Mouse (Mus musculus): ENCODE data around the gene Kansl1. TPM values are rescaled to one million over a fixed set of nuclear protein-coding genes. Genes with fewer than 3 reads are reported as not detected.

Gene Kansl1
- polyA plus RNA-seq, 1 experiment from 2014 or later: 34.9 TPM

- WGBS: 8% methylated on average over 6 of the region's 6 CpGs
These were observed 153.0 kb downstream of the Kansl1 start for GRCm38 (mm10) chr11:104315703-104316102.

GRCm38 (mm10) chr11:104311643-104312042, 157.0 kb downstream of the Kansl1 start:
- WGBS: 75% methylated on average over 7 of the region's 7 CpGs
- no peak for ATAC-seq (ENCODE audit: insufficient read depth, low FRiP score, low TSS enrichment)

More at GRCm38 (mm10) chr11:104315703-104316102, 153.0 kb downstream of the Kansl1 start:
- H3K4me1 ChIP-seq (ENCODE audit: control insufficient read depth, insufficient read depth, low read length): peaks cover 16% of the 10 kb centered on the region
- no peak overlapping the region for H3K9ac ChIP-seq (ENCODE audit: low read length)
- H3K27ac ChIP-seq (ENCODE audit: low read depth, low read length): no peak overlapping the region
- no peaks in the 10 kb centered on the region for H3K9me3 ChIP-seq (ENCODE audit: control insufficient read depth, low read length)
- DNase-seq (ENCODE audit: low spot score) (peak; percentile 84), ATAC-seq (ENCODE audit: insufficient read depth, low FRiP score, low TSS enrichment) (no peak)
- no peaks in the 10 kb centered on the region for H3K36me3 ChIP-seq (ENCODE audit: control insufficient read depth, insufficient read depth, low read length)
- H3K27me3 ChIP-seq (ENCODE audit: control insufficient read depth, insufficient read depth, low read length): no peaks in the 10 kb centered on the region
- no peak overlapping the region for H3K4me3 ChIP-seq (ENCODE audit: low read depth, low read length)
- no peak overlapping the region for H3K4me2 ChIP-seq (ENCODE audit: low read depth)

GRCm38 (mm10) chr11:104310226-104310887, 158.3 kb downstream of the Kansl1 start:
- DNase-seq (ENCODE audit: low spot score) (no peak), ATAC-seq (ENCODE audit: insufficient read depth, low FRiP score, low TSS enrichment) (no peak)
- Histone ChIP-seq H3K4me3 (ENCODE audit: low read depth, low read length) (no peak overlapping the region), H3K27ac (ENCODE audit: low read depth, low read length) (no peak overlapping the region), H3K9me3 (ENCODE audit: control insufficient read depth, low read length) (no peaks in the 10 kb centered on the region), H3K9ac (ENCODE audit: low read length) (no peak overlapping the region), H3K36me3 (ENCODE audit: control insufficient read depth, insufficient read depth, low read length) (no peaks in the 10 kb centered on the region), H3K4me1 (ENCODE audit: control insufficient read depth, insufficient read depth, low read length) (no peaks in the 10 kb centered on the region), H3K4me2 (ENCODE audit: low read depth) (no peak overlapping the region), H3K27me3 (ENCODE audit: control insufficient read depth, insufficient read depth, low read length) (peaks cover 7% of the 10 kb centered on the region; the same call in 1 of the 2 replicates)
- 16% methylated on average over 23 of the region's 23 CpGs for WGBS

More at GRCm38 (mm10) chr11:104311643-104312042, 157.0 kb downstream of the Kansl1 start:
- H3K27me3 ChIP-seq (ENCODE audit: control insufficient read depth, insufficient read depth, low read length): peaks cover 7% of the 10 kb centered on the region; the same call in 1 of the 2 replicates
- H3K36me3 ChIP-seq (ENCODE audit: control insufficient read depth, insufficient read depth, low read length): no peaks in the 10 kb centered on the region
- no peak overlapping the region for H3K9ac ChIP-seq (ENCODE audit: low read length)
- H3K4me1 ChIP-seq (ENCODE audit: control insufficient read depth, insufficient read depth, low read length): no peaks in the 10 kb centered on the region
- DNase-seq (ENCODE audit: low spot score): no peak
- H3K4me3 ChIP-seq (ENCODE audit: low read depth, low read length): no peak overlapping the region
- no peaks in the 10 kb centered on the region for H3K9me3 ChIP-seq (ENCODE audit: control insufficient read depth, low read length)
- H3K4me2 ChIP-seq (ENCODE audit: low read depth): no peak overlapping the region
- no peak overlapping the region for H3K27ac ChIP-seq (ENCODE audit: low read depth, low read length)

GRCm38 (mm10) chr11:104309377-104310225, 159.1 kb downstream of the Kansl1 start:
- no peak overlapping the region for H3K27ac ChIP-seq (ENCODE audit: low read depth, low read length)
- no peak overlapping the region for H3K4me3 ChIP-seq (ENCODE audit: low read depth, low read length)
- H3K9me3 ChIP-seq (ENCODE audit: control insufficient read depth, low read length): no peaks in the 10 kb centered on the region
- peaks cover 7% of the 10 kb centered on the region; the same call in 1 of the 2 replicates for H3K27me3 ChIP-seq (ENCODE audit: control insufficient read depth, insufficient read depth, low read length)
- no peak overlapping the region for H3K4me2 ChIP-seq (ENCODE audit: low read depth)
- no peaks in the 10 kb centered on the region for H3K4me1 ChIP-seq (ENCODE audit: control insufficient read depth, insufficient read depth, low read length)
- no peak overlapping the region for H3K9ac ChIP-seq (ENCODE audit: low read length)
- no peaks in the 10 kb centered on the region for H3K36me3 ChIP-seq (ENCODE audit: control insufficient read depth, insufficient read depth, low read length)
- DNase-seq (ENCODE audit: low spot score) (no peak), ATAC-seq (ENCODE audit: insufficient read depth, low FRiP score, low TSS enrichment) (no peak)
- WGBS: 37% methylated on average over 12 of the region's 12 CpGs

GRCm38 (mm10) chr11:104307136-104307535, 161.5 kb downstream of the Kansl1 start:
- Histone ChIP-seq H3K4me3 (ENCODE audit: low read depth, low read length) (no peak overlapping the region), H3K27me3 (ENCODE audit: control insufficient read depth, insufficient read depth, low read length) (peaks cover 7% of the 10 kb centered on the region; the same call in 1 of the 2 replicates), H3K36me3 (ENCODE audit: control insufficient read depth, insufficient read depth, low read length) (no peaks in the 10 kb centered on the region), H3K27ac (ENCODE audit: low read depth, low read length) (no peak overlapping the region), H3K9me3 (ENCODE audit: control insufficient read depth, low read length) (no peaks in the 10 kb centered on the region), H3K9ac (ENCODE audit: low read length) (no peak overlapping the region), H3K4me2 (ENCODE audit: low read depth) (no peak overlapping the region), H3K4me1 (ENCODE audit: control insufficient read depth, insufficient read depth, low read length) (no peaks in the 10 kb centered on the region)
- WGBS: 76% methylated on average over 4 of the region's 4 CpGs
- ATAC-seq (ENCODE audit: insufficient read depth, low FRiP score, low TSS enrichment) (no peak), DNase-seq (ENCODE audit: low spot score) (no peak)

GRCm38 (mm10) chr11:104306483-104306882, 162.2 kb downstream of the Kansl1 start:
- no peak for ATAC-seq (ENCODE audit: insufficient read depth, low FRiP score, low TSS enrichment)

GRCm38 (mm10) chr11:104305711-104306110, 162.9 kb downstream of the Kansl1 start:
- peaks cover 7% of the 10 kb centered on the region; the same call in 1 of the 2 replicates for H3K27me3 ChIP-seq (ENCODE audit: control insufficient read depth, insufficient read depth, low read length)
- H3K4me3 ChIP-seq (ENCODE audit: low read depth, low read length): no peak overlapping the region
- H3K9ac ChIP-seq (ENCODE audit: low read length): no peak overlapping the region
- H3K27ac ChIP-seq (ENCODE audit: low read depth, low read length): no peak overlapping the region
- no peaks in the 10 kb centered on the region for H3K9me3 ChIP-seq (ENCODE audit: control insufficient read depth, low read length)
- no peaks in the 10 kb centered on the region for H3K36me3 ChIP-seq (ENCODE audit: control insufficient read depth, insufficient read depth, low read length)
- 95% methylated on average over 7 of the region's 7 CpGs for WGBS
- ATAC-seq (ENCODE audit: insufficient read depth, low FRiP score, low TSS enrichment): no peak
- DNase-seq (ENCODE audit: low spot score): no peak
- no peaks in the 10 kb centered on the region for H3K4me1 ChIP-seq (ENCODE audit: control insufficient read depth, insufficient read depth, low read length)
- no peak overlapping the region for H3K4me2 ChIP-seq (ENCODE audit: low read depth)

More at GRCm38 (mm10) chr11:104306483-104306882, 162.2 kb downstream of the Kansl1 start:
- H3K27me3 ChIP-seq (ENCODE audit: control insufficient read depth, insufficient read depth, low read length): peaks cover 7% of the 10 kb centered on the region; the same call in 1 of the 2 replicates
- H3K27ac ChIP-seq (ENCODE audit: low read depth, low read length): no peak overlapping the region
- 96% methylated on average over 13 of the region's 13 CpGs for WGBS
- no peaks in the 10 kb centered on the region for H3K4me1 ChIP-seq (ENCODE audit: control insufficient read depth, insufficient read depth, low read length)
- no peak overlapping the region for H3K9ac ChIP-seq (ENCODE audit: low read length)
- no peak for DNase-seq (ENCODE audit: low spot score)
- H3K36me3 ChIP-seq (ENCODE audit: control insufficient read depth, insufficient read depth, low read length): no peaks in the 10 kb centered on the region
- H3K9me3 ChIP-seq (ENCODE audit: control insufficient read depth, low read length): no peaks in the 10 kb centered on the region
- H3K4me2 ChIP-seq (ENCODE audit: low read depth): no peak overlapping the region
- H3K4me3 ChIP-seq (ENCODE audit: low read depth, low read length): no peak overlapping the region

GRCm38 (mm10) chr11:104303088-104303960, 165.3 kb downstream of the Kansl1 start:
- no peak for ATAC-seq (ENCODE audit: insufficient read depth, low FRiP score, low TSS enrichment)
- Histone ChIP-seq H3K4me1 (ENCODE audit: control insufficient read depth, insufficient read depth, low read length) (no peaks in the 10 kb centered on the region), H3K9me3 (ENCODE audit: control insufficient read depth, low read length) (no peaks in the 10 kb centered on the region), H3K4me2 (ENCODE audit: low read depth) (no peak overlapping the region), H3K9ac (ENCODE audit: low read length) (no peak overlapping the region), H3K36me3 (ENCODE audit: control insufficient read depth, insufficient read depth, low read length) (no peaks in the 10 kb centered on the region), H3K4me3 (ENCODE audit: low read depth, low read length) (no peak overlapping the region), H3K27ac (ENCODE audit: low read depth, low read length) (no peak overlapping the region), H3K27me3 (ENCODE audit: control insufficient read depth, insufficient read depth, low read length) (no peaks in the 10 kb centered on the region)
- no peak for DNase-seq (ENCODE audit: low spot score)
- WGBS: 65% methylated on average over 8 of the region's 8 CpGs
